Mouse (Mus musculus): ENCODE measurements around the gene Utrn.

- TF ChIP-seq POLR2A (IDR thresholded peaks at IDR 0.05; ENCODE audit: borderline replicate concordance, control insufficient read depth, low read depth, low read length) (no peak), CTCF (IDR thresholded peaks at IDR 0.05; ENCODE audit: control insufficient read depth, insufficient read depth, low read length) (no peak)
These were observed 530.0 kb downstream of the Utrn start for GRCm38 (mm10) chr10:12339005-12339703.
